Mouse (Mus musculus) CH12.LX (cell line): ENCODE data around the gene Sf3b4. TPM values are rescaled to one million over a fixed set of nuclear protein-coding genes. Genes with fewer than 3 reads are reported as not detected.

Source experiments
- DNase-seq: peaks from one replicate; pipeline ENCODE4 v3.0.0-alpha.2; 2013; ENCODE audit errors: extremely low read depth
- H3K27ac ChIP-seq: 2 replicates; pipeline ENCODE4 v1.5.1; 2012; ENCODE audit warnings: low read depth, mild to moderate bottlenecking, control low read depth, moderate library complexity; ENCODE audit not compliant: insufficient read depth
- H3K27me3 ChIP-seq: replicated peaks from 2 replicates; pipeline ENCODE3; 2012; ENCODE audit warnings: inconsistent platforms
- H3K36me3 ChIP-seq, 2 experiments: replicated peaks in 1 of 2; 2 replicates each; pipeline versions ENCODE3 to v1.6.1; 2012; ENCODE audit warnings: inconsistent platforms in 1 of 2, low read length in 1 of 2, mild to moderate bottlenecking in 1 of 2, mixed read lengths in 1 of 2, moderate library complexity in 1 of 2; ENCODE audit not compliant: control insufficient read depth in 1 of 2, insufficient read depth in 1 of 2
- H3K4me1 ChIP-seq, 2 experiments: 2 replicates each; pipeline ENCODE4 v1.6.1; 2012; ENCODE audit warnings: inconsistent platforms in 1 of 2, moderate library complexity in 1 of 2; ENCODE audit not compliant: insufficient read depth in 2 of 2, control insufficient read depth in 1 of 2
- H3K4me2 ChIP-seq: 2 replicates; pipeline ENCODE4 v1.6.1; 2012; ENCODE audit warnings: low read depth, mild to moderate bottlenecking, control low read depth; ENCODE audit not compliant: poor library complexity, insufficient read depth, severe bottlenecking
- H3K4me3 ChIP-seq, 3 experiments: fragments of 150-350 bp in 1 of 3; sonication (generic) in 1 of 3; replicated peaks in 1 of 3; 2 replicates each; pipeline versions ENCODE3 to v1.5.1; 2011 to 2012; ENCODE audit warnings: low read depth in 2 of 3, low read length in 2 of 3, mild to moderate bottlenecking in 2 of 3, moderate library complexity in 2 of 3, control low read depth in 1 of 3, improper control_type of control experiment in 1 of 3, inconsistent platforms in 1 of 3, mixed read lengths in 1 of 3; ENCODE audit not compliant: poor library complexity in 1 of 3
- H3K79me2 ChIP-seq: replicated peaks from 2 replicates; pipeline ENCODE4 v1.6.1; 2012; ENCODE audit warnings: mild to moderate bottlenecking, moderate library complexity; ENCODE audit not compliant: control insufficient read depth, poor library complexity, insufficient read depth, severe bottlenecking; ENCODE audit errors: extremely low read depth
- H3K9ac ChIP-seq: 2 replicates; pipeline ENCODE4 v1.6.1; 2012; ENCODE audit warnings: low read depth, mild to moderate bottlenecking, control low read depth, moderate library complexity; ENCODE audit not compliant: insufficient read depth
- H3K9me3 ChIP-seq: replicated peaks from 2 replicates; pipeline ENCODE3; 2012; ENCODE audit warnings: low read length, inconsistent platforms, mixed read lengths
- CHD1 ChIP-seq: IDR thresholded peaks from 2 replicates; pipeline ENCODE4 v1.6.1; 2012; ENCODE audit warnings: low read depth, low read length, improper control_type of control experiment, inconsistent platforms
- CTCF ChIP-seq, 2 experiments: IDR thresholded peaks in 1 of 2; conservative IDR thresholded peaks in 1 of 2; 2 replicates each; pipeline ENCODE4 v1.5.1; 2011 to 2012; ENCODE audit warnings: low read depth in 2 of 2, low read length in 2 of 2, improper control_type of control experiment in 1 of 2, inconsistent platforms in 1 of 2, mild to moderate bottlenecking in 1 of 2, moderate library complexity in 1 of 2
- E2F4 ChIP-seq: IDR thresholded peaks from 2 replicates; pipeline ENCODE4 v1.6.1; 2011; ENCODE audit warnings: low read depth, low read length, improper control_type of control experiment; ENCODE audit not compliant: insufficient replicate concordance
- ETS1 ChIP-seq: conservative IDR thresholded peaks from 2 replicates; pipeline ENCODE4 v1.6.1; 2012; ENCODE audit warnings: low read depth, mild to moderate bottlenecking, inconsistent platforms, low read length, improper control_type of control experiment, moderate library complexity
- HCFC1 ChIP-seq: IDR thresholded peaks from 2 replicates; pipeline ENCODE4 v1.6.1; 2012; ENCODE audit warnings: low read depth, mild to moderate bottlenecking, inconsistent platforms, low read length, improper control_type of control experiment
- JUN ChIP-seq: IDR thresholded peaks from 2 replicates; pipeline ENCODE4 v1.6.1; 2011; ENCODE audit warnings: low read depth, mild to moderate bottlenecking, low read length, improper control_type of control experiment, moderate library complexity; ENCODE audit not compliant: insufficient read depth
- JUND ChIP-seq: conservative IDR thresholded peaks from 2 replicates; pipeline ENCODE4 v1.6.1; 2011; ENCODE audit warnings: low read depth, low read length, improper control_type of control experiment
- KAT2A ChIP-seq: IDR thresholded peaks from 2 replicates; pipeline ENCODE4 v1.6.1; 2012; ENCODE audit warnings: low read length, improper control_type of control experiment, inconsistent platforms; ENCODE audit not compliant: insufficient replicate concordance
- MAFK ChIP-seq: IDR thresholded peaks from 2 replicates; pipeline ENCODE4 v1.6.1; 2011; ENCODE audit warnings: low read length, improper control_type of control experiment; ENCODE audit not compliant: insufficient replicate concordance
- MEF2A ChIP-seq: IDR thresholded peaks from 2 replicates; pipeline ENCODE4 v1.6.1; 2014; ENCODE audit warnings: low read depth, mild to moderate bottlenecking, inconsistent platforms, low read length, improper control_type of control experiment, borderline replicate concordance
- MYC ChIP-seq: IDR thresholded peaks from 2 replicates; pipeline ENCODE4 v1.6.1; 2011; ENCODE audit warnings: low read depth, mild to moderate bottlenecking, improper control_type of control experiment, low read length
- RAD21 ChIP-seq: IDR thresholded peaks from 2 replicates; pipeline ENCODE4 v1.6.1; 2011; ENCODE audit warnings: low read depth, mild to moderate bottlenecking, low read length, improper control_type of control experiment, moderate library complexity
- SIN3A ChIP-seq: IDR thresholded peaks from 2 replicates; pipeline ENCODE4 v1.6.1; 2012; ENCODE audit warnings: low read length, improper control_type of control experiment, inconsistent platforms
- SMC3 ChIP-seq: IDR thresholded peaks from 2 replicates; pipeline ENCODE4 v1.6.1; 2011; ENCODE audit warnings: low read depth, low read length, improper control_type of control experiment
- TBP ChIP-seq: conservative IDR thresholded peaks from 2 replicates; pipeline ENCODE4 v1.6.1; 2011; ENCODE audit warnings: low read depth, low read length, improper control_type of control experiment
- USF2 ChIP-seq: conservative IDR thresholded peaks from 2 replicates; pipeline ENCODE4 v1.6.1; 2011; ENCODE audit warnings: low read depth, low read length, improper control_type of control experiment
- ZC3H11A ChIP-seq: IDR thresholded peaks from 2 replicates; pipeline ENCODE4 v1.6.1; 2012; ENCODE audit warnings: low read depth, mild to moderate bottlenecking, inconsistent platforms, low read length, improper control_type of control experiment
- dilution Hi-C: fragments of 300-500 bp; cut with MboI; formaldehyde crosslinking; loops from 2 replicates; pipeline ENCODE4 v1.14.3; 2020; ENCODE audit warnings: low sequenced_read_pairs; ENCODE audit not compliant: extremely low pct_unique_long_range_greater_than_20kb, extremely low pct_ligation_motif_present
- in situ Hi-C: fragments of 300-500 bp; cut with MboI; formaldehyde crosslinking; loops from 3 replicates; pipeline ENCODE4 v1.14.3; 2019; ENCODE audit warnings: low sequenced_read_pairs, low pct_ligation_motif_present, low pct_unique_long_range_greater_than_20kb, mixed read lengths
- polyA plus RNA-seq: library from polyadenylated mRNA; unstranded; fragments of >175 nt; gene quantifications from 2 replicates; pipeline ENCODE4 v1.2.1, GENCODE M21; 2012; ENCODE audit warnings: low read depth; ENCODE audit not compliant: insufficient read length
- total RNA-seq, 2 experiments: library from RNA; depleted of rRNA; stranded (reverse); fragments of 300-350 nt in 1 of 2; fragments of >200 nt in 1 of 2; gene quantifications; 2 replicates each; pipeline ENCODE4 v1.2.3; 2012 to 2014

Sf3b4 gene
- total and polyA plus RNA-seq, 3 experiments, result 38.1 to 147 (median 47.9) TPM

DNA sequence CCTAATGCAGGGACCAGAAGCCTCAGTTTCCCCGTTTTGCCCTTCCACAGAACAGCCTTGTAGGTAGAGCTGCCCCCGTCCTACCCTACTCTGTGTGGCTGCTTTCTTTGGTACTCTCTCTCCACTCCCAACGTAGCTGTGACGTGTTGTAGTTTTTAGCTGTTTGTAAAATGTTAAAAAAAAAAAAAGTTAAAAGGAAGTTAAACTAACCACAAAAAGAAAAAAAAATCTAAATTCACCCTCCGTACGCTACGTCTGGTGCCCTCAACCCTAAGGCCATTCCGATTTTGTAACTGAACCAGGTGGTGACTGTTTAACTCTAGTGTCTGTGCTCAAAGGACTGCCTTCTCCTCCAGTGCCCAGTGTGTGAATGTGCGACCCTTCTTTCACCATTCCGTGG is 22.8 kb downstream of the Sf3b4 start:
- in situ Hi-C loops, result no loop called here

DNA sequence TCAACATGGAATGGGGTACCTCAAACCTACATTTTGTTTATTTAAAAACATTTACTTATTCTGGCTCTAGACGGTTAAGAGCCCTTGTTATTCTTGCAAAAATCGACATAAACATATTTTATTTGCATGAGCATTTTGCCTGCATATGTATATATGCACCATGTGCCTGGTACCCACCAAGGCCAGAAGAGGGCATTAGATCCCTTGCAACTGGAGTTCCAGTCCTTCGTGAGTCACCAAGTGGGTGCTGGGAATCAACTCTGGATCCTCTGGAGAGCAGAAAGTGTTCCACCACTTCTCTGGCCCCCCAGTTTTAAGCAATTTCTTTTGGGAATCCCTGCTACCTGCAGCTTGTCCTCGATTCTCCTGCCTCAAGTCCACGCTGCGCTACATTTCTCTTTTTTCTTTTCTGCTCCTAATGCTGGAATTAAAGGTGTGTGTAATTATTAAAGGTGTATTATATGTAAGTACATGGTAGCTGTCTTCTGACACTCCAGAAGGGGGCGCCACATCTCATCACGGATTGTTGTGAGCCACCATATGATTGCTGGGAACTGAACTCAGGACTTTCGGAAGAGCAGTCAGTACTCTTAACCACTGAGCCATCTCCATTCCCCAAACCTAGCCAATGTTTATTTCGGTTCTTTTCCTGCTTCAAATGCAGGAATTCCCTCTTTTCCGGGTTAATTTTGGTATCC is 23.6 kb downstream of the Sf3b4 start:
- Histone ChIP-seq H3K4me3 (no peak overlapping the region), H3K27me3 (no peaks in the 10 kb centered on the region), H3K4me1 (peaks cover 7 to 21% of the 10 kb centered on the region in 2 experiments), H3K4me2 (no peak overlapping the region), H3K79me2 (no peaks in the 10 kb centered on the region), H3K9ac (no peak overlapping the region), H3K27ac (no peak overlapping the region), H3K36me3 (peaks cover 6 to 50% of the 10 kb centered on the region in 2 experiments), H3K9me3 (peaks cover 8% of the 10 kb centered on the region)
- dilution Hi-C loops (no loop called here), in situ Hi-C loops (no loop called here)
- TF ChIP-seq CTCF (conservative IDR thresholded peaks at IDR 0.05 in 1 of 2, IDR thresholded peaks at IDR 0.05 in 1 of 2; ENCODE audit: low read depth in 2 of 2, low read length in 2 of 2) (peak in 1 of 2 experiments; percentile 22; a peak in 2 of 4 replicates), ETS1 (no peak)
- DNase-seq, result no peak

More for the DNA sequence above, 22.8 kb downstream of the Sf3b4 start:
- no peak overlapping the region for H3K9ac ChIP-seq
- H3K27ac ChIP-seq, result no peak overlapping the region
- TF ChIP-seq CTCF (conservative IDR thresholded peaks at IDR 0.05 in 1 of 2, IDR thresholded peaks at IDR 0.05 in 1 of 2; ENCODE audit: low read depth in 2 of 2, low read length in 2 of 2), result no peak
- TF ChIP-seq E2F4, result no peak
- TF ChIP-seq HCFC1, result no peak
- no peak for TF ChIP-seq KAT2A
- TF ChIP-seq CHD1, result no peak
- no peak for TF ChIP-seq RAD21
- TF ChIP-seq SMC3, result no peak
- TF ChIP-seq ZC3H11A, result no peak
- TF ChIP-seq USF2, result no peak
- no peak for TF ChIP-seq MEF2A
- TF ChIP-seq MYC, result no peak
- TF ChIP-seq JUND, result no peak
- TF ChIP-seq TBP, result no peak
- TF ChIP-seq JUN, result no peak
- TF ChIP-seq MAFK, result no peak
- TF ChIP-seq SIN3A, result no peak
- TF ChIP-seq, all 38 proteins: peak for 0
- Histone ChIP-seq H3K4me2 (no peak overlapping the region), H3K36me3 (peaks cover 12 to 58% of the 10 kb centered on the region in 2 experiments), H3K4me1 (peaks cover 7 to 28% of the 10 kb centered on the region in 2 experiments), H3K4me3 (no peak overlapping the region), H3K27me3 (no peaks in the 10 kb centered on the region), H3K9me3 (peaks cover 8% of the 10 kb centered on the region), H3K79me2 (no peaks in the 10 kb centered on the region)
- dilution Hi-C loops, result no loop called here
- no peak for DNase-seq
